Mouse (Mus musculus): ENCODE measurements around the gene Slc8a2. TPM values are rescaled to one million over a fixed set of nuclear protein-coding genes. Genes with fewer than 3 reads are reported as not detected.

The Slc8a2 gene
- polyA plus RNA-seq, 1 experiment from 2014 or later = 1.1 TPM

- no peaks in the 10 kb centered on the region for H3K27me3 ChIP-seq
- peaks cover 68% of the 10 kb centered on the region for H3K4me1 ChIP-seq (replicated peaks)
- peak overlapping the region; percentile 59 for H3K9ac ChIP-seq
- H3K9me3 ChIP-seq = no peaks in the 10 kb centered on the region
- no peak overlapping the region for H3K4me3 ChIP-seq
- peaks cover 43% of the 10 kb centered on the region for H3K36me3 ChIP-seq
- ATAC-seq (ENCODE audit: low FRiP score) = peak; percentile 53
- 64% methylated on average over 6 of the region's 6 CpGs for WGBS
- peak overlapping the region; percentile 79 for H3K27ac ChIP-seq
- no peak overlapping the region for H3K4me2 ChIP-seq
These were observed 25.9 kb upstream of the Slc8a2 start for GRCm38 (mm10) chr7:16103760-16104159.

- Histone ChIP-seq H3K27me3 (no peaks in the 10 kb centered on the region), H3K27ac (peak overlapping the region; percentile 79), H3K36me3 (peaks cover 53% of the 10 kb centered on the region), H3K4me1 (replicated peaks) (peaks cover 58% of the 10 kb centered on the region), H3K9me3 (no peaks in the 10 kb centered on the region), H3K4me2 (no peak overlapping the region), H3K9ac (no peak overlapping the region), H3K4me3 (no peak overlapping the region)
- WGBS = 92% methylated on average over 7 of the region's 7 CpGs
- no peak for ATAC-seq (ENCODE audit: low FRiP score)
These were observed 24.8 kb upstream of the Slc8a2 start for GRCm38 (mm10) chr7:16104611-16105388.

DNA sequence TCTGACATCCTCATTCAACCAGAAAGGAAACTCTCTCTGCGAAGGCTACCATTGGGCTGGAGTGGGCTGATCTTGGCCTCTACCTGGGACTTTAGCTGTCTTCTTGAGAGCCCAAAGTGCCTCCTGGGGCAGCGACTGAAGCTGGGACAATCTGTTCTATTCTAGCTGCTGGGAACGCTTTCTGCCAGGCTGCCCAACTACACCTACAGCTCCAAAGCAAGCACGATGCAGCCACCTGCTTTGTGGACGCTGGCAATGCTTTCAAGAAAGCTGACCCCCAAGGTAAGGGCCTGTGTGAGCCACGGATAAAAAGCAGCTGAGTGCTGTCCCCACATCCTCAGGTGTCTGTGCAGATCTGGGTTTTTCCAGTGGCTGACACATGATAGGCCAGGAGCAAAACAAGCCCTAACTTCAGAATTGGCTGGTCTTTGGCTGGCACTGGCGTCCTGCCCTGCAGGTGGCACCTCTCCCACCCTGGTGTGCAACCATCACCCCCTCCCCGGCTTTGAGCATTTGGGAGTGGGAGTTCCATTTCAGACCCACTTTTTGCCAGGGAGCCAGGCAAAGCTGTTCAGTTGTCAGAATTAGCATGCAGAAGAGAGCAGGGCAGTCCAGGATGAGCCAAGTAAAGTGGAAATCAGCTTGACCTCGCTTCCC is 20.6 kb upstream of the Slc8a2 start:
- H3K27me3 ChIP-seq = no peaks in the 10 kb centered on the region
- H3K4me3 ChIP-seq = no peak overlapping the region
- H3K4me1 ChIP-seq (replicated peaks) = peaks cover 27% of the 10 kb centered on the region
- ATAC-seq (ENCODE audit: low FRiP score) = no peak
- WGBS = 93% methylated on average over 9 of the region's 9 CpGs
- no peak overlapping the region for H3K9ac ChIP-seq
- no peaks in the 10 kb centered on the region for H3K9me3 ChIP-seq
- H3K27ac ChIP-seq = no peak overlapping the region
- no peak overlapping the region for H3K4me2 ChIP-seq
- peaks cover 79% of the 10 kb centered on the region for H3K36me3 ChIP-seq

- H3K4me2 ChIP-seq = no peak overlapping the region
- H3K4me1 ChIP-seq (replicated peaks) = peaks cover 16% of the 10 kb centered on the region; the same call in 1 of the 2 replicates
- no peak for ATAC-seq (ENCODE audit: low FRiP score)
- no peak overlapping the region for H3K27ac ChIP-seq
- no peak overlapping the region for H3K4me3 ChIP-seq
- peaks cover 84% of the 10 kb centered on the region for H3K36me3 ChIP-seq
- no peaks in the 10 kb centered on the region for H3K27me3 ChIP-seq
- 0 out of 2 replicates have a peak overlapping the region, but pooled peaks have one; percentile 19 for H3K9ac ChIP-seq
- H3K9me3 ChIP-seq = no peaks in the 10 kb centered on the region
- WGBS = 90% methylated on average over 8 of the region's 8 CpGs
These were observed 19.5 kb upstream of the Slc8a2 start for GRCm38 (mm10) chr7:16110158-16110557.

- no peak for ATAC-seq (ENCODE audit: low FRiP score)
- H3K36me3 ChIP-seq = peaks cover 94% of the 10 kb centered on the region
- peaks cover 11% of the 10 kb centered on the region; the same call in 1 of the 2 replicates for H3K4me1 ChIP-seq (replicated peaks)
- H3K9ac ChIP-seq = peak overlapping the region; percentile 52; the same call in 1 of the 2 replicates
- no peak overlapping the region for H3K4me3 ChIP-seq
- peak overlapping the region; percentile 5; the same call in 1 of the 2 replicates for H3K27ac ChIP-seq
- 95% methylated on average over 7 of the region's 7 CpGs for WGBS
- no peak overlapping the region for H3K4me2 ChIP-seq
- H3K9me3 ChIP-seq = no peaks in the 10 kb centered on the region
- no peaks in the 10 kb centered on the region for H3K27me3 ChIP-seq
These were observed 18.1 kb upstream of the Slc8a2 start for GRCm38 (mm10) chr7:16111284-16112090.

DNA sequence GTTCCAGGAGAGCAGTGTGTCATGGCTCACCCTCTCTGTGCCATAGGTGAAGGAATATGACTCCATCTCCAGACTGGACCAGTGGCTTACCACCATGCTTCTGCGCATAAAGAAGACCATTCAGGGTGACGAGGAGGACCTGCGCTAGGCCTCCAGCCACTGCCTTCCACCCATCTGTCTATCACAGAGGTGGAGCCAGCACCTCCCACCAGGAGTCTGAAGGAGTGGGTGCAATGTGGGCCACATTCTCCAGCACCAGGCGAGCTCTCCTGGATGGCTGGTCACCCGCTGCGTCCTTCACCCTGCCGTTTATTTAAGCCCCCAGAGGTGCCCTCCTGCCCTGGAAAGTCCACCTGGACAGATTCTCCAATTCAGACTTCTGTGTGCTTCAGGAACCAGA is 13.2 kb upstream of the Slc8a2 start:
- Histone ChIP-seq H3K4me2 (no peak overlapping the region), H3K9ac (no peak overlapping the region), H3K4me3 (no peak overlapping the region), H3K27me3 (no peaks in the 10 kb centered on the region), H3K27ac (no peak overlapping the region), H3K9me3 (no peaks in the 10 kb centered on the region), H3K4me1 (replicated peaks) (peaks cover 26% of the 10 kb centered on the region), H3K36me3 (peaks cover 67% of the 10 kb centered on the region)
- 92% methylated on average over 7 of the region's 7 CpGs for WGBS
- ATAC-seq (ENCODE audit: low FRiP score) = no peak

- no peaks in the 10 kb centered on the region for H3K27me3 ChIP-seq
- H3K4me2 ChIP-seq = no peak overlapping the region
- no peak for ATAC-seq (ENCODE audit: low FRiP score)
- H3K36me3 ChIP-seq = peaks cover 60% of the 10 kb centered on the region
- H3K9ac ChIP-seq = no peak overlapping the region
- no peaks in the 10 kb centered on the region for H3K9me3 ChIP-seq
- peaks cover 23% of the 10 kb centered on the region for H3K4me1 ChIP-seq (replicated peaks)
- H3K27ac ChIP-seq = no peak overlapping the region
- 83% methylated on average over 3 of the region's 3 CpGs for WGBS
- no peak overlapping the region for H3K4me3 ChIP-seq
These were observed 12.5 kb upstream of the Slc8a2 start for GRCm38 (mm10) chr7:16117100-16117499.

DNA sequence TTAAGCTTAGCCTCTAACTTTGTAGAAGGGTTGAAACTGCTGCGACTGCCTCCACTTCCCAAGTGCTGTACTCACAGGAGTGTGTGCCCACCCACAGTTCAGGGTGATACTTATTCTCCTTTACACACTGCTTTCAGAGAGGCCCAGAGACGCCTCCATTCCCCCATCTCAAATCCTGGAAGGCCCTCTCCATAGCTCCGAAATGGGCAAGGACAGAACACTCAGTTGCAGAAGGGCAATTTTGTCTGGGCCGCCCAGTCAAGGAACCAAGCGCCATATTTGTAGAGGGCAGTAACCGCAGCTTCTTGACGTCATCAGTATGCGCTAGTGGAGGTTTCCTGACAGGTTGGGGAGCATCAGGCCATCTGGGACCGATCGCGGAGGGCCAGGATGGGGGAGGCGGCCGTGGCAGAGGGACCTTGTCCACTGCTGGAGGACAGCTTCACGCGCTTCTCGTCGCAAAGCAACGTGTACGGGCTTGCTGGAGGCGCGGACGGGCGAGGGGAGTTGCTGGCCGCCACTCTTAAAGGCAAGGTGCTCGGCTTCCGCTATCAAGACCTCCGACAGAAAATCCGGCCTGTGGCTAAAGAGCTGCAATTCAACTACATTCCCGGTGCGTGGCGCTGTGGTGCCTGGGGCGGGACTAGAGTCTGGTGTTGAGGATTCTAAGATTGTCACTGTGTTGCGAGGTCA is 9.9 kb upstream of the Slc8a2 start, which contains the start of gene Kptn:
Gene Kptn, plus strand, starts transcription at position 327 of the 693 bp plus-strand sequence.
- Histone ChIP-seq H3K4me3 (peak within 1 kb of the TSS; percentile 67), H3K9ac (peak within 1 kb of the TSS; percentile 80), H3K36me3 (peaks cover 49% of the 10 kb centered on the region), H3K4me1 (replicated peaks) (peaks cover 15% of the 10 kb centered on the region), H3K4me2 (peak within 1 kb of the TSS; percentile 56), H3K9me3 (no peaks in the 10 kb centered on the region), H3K27ac (peak within 1 kb of the TSS; percentile 94), H3K27me3 (no peaks in the 10 kb centered on the region)
- peak; percentile 88 for ATAC-seq (ENCODE audit: low FRiP score)
- WGBS = 1% methylated on average over 33 of the region's 33 CpGs

GRCm38 (mm10) chr7:16120262-16120600 is 9.4 kb upstream of the Slc8a2 start:
- Histone ChIP-seq H3K4me3 (peak overlapping the region; percentile 67), H3K27ac (peak overlapping the region; percentile 94; the same call in 1 of the 2 replicates), H3K27me3 (no peaks in the 10 kb centered on the region), H3K4me2 (peak overlapping the region; percentile 56), H3K4me1 (replicated peaks) (peaks cover 15% of the 10 kb centered on the region), H3K9me3 (no peaks in the 10 kb centered on the region), H3K9ac (peak overlapping the region; percentile 80), H3K36me3 (peaks cover 49% of the 10 kb centered on the region)
- 52% methylated on average over 9 of the region's 9 CpGs for WGBS
- peak; percentile 58; the same call in 1 of the 2 replicates for ATAC-seq (ENCODE audit: low FRiP score)

DNA sequence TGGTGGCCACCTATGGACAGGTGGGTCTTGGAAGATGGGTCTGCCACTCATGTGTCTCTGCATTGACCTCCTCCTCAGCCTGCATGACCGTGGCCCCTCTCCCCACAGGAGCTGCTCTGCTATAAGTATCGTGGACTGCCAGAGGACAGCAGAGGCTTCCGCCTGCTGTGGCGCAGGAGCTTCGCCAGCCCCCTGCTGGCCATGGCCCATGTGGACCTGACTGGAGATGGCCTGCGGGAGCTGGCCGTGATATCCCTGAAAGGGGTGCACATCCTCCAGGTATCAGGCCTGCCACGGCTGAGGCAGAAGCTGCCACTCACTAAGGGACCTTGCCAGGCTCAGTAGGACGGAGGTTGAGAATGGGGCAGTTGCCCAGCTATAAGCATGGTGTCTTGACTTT is 3.8 kb upstream of the Slc8a2 start:
- ATAC-seq (ENCODE audit: low FRiP score) = no peak
- Histone ChIP-seq H3K4me3 (no peak overlapping the region), H3K4me1 (replicated peaks) (peaks cover 20% of the 10 kb centered on the region), H3K36me3 (peaks cover 43% of the 10 kb centered on the region), H3K27ac (no peak overlapping the region), H3K4me2 (no peak overlapping the region), H3K9me3 (no peaks in the 10 kb centered on the region), H3K27me3 (no peaks in the 10 kb centered on the region), H3K9ac (no peak overlapping the region)
- WGBS = 82% methylated on average over 9 of the region's 9 CpGs

- Histone ChIP-seq H3K36me3 (peaks cover 40% of the 10 kb centered on the region), H3K4me2 (no peak overlapping the region), H3K4me3 (no peak overlapping the region), H3K27me3 (no peaks in the 10 kb centered on the region), H3K27ac (no peak overlapping the region), H3K9ac (no peak overlapping the region), H3K9me3 (no peaks in the 10 kb centered on the region), H3K4me1 (replicated peaks) (peaks cover 42% of the 10 kb centered on the region)
- WGBS = 85% methylated on average over 6 of the region's 6 CpGs
- no peak for ATAC-seq (ENCODE audit: low FRiP score)
These were observed 1.3 kb upstream of the Slc8a2 start for GRCm38 (mm10) chr7:16128344-16128743.

Data from hindbrain, embryonic 13.5 days (tissue).